Mouse (Mus musculus): ENCODE results near the gene Rpl21. TPM values are rescaled to one million over a fixed set of nuclear protein-coding genes. Genes with fewer than 3 reads are reported as not detected.
A peak's percentile ranks its signal among the peaks of the same experiment; 100 is the strongest.
"Not testable (repeated sequence)": the region's sequence is repeated elsewhere in the genome, so short reads cannot be mapped to it uniquely, and the experiment has no call there.

Gene Rpl21
- polyA plus RNA-seq, 1 experiment from 2014 or later = 464 TPM

- no peaks in the 10 kb centered on the region for H3K36me3 ChIP-seq
- no peak overlapping the region for H3K27ac ChIP-seq
- H3K4me3 ChIP-seq = no peak overlapping the region
- H3K4me1 ChIP-seq (replicated peaks) = peaks cover 6% of the 10 kb centered on the region; the same call in 1 of the 2 replicates
- 81% methylated on average over 8 of the region's 8 CpGs for WGBS
- peaks cover 5% of the 10 kb centered on the region; the same call in 1 of the 2 replicates for H3K9me3 ChIP-seq
- DNase-seq (ENCODE audit: low spot score) = no peak
- no peaks in the 10 kb centered on the region for H3K27me3 ChIP-seq (ENCODE audit: insufficient read depth, poor library complexity, severe bottlenecking)
Observed at GRCm38 (mm10) chr5:146859246-146859645, 26.6 kb downstream of the Rpl21 start.

GRCm38 (mm10) chr5:146860222-146860998 lies 27.7 kb downstream of the Rpl21 start:
- no peak overlapping the region for H3K4me3 ChIP-seq
- H3K4me1 ChIP-seq (replicated peaks) = peaks cover 6% of the 10 kb centered on the region; the same call in 1 of the 2 replicates
- no peaks in the 10 kb centered on the region for H3K36me3 ChIP-seq
- no peaks in the 10 kb centered on the region for H3K27me3 ChIP-seq (ENCODE audit: insufficient read depth, poor library complexity, severe bottlenecking)
- 84% methylated on average over 18 of the region's 18 CpGs for WGBS
- peaks cover 5% of the 10 kb centered on the region; the same call in 1 of the 2 replicates for H3K9me3 ChIP-seq
- DNase-seq (ENCODE audit: low spot score) = no peak
- no peak overlapping the region for H3K27ac ChIP-seq

DNA sequence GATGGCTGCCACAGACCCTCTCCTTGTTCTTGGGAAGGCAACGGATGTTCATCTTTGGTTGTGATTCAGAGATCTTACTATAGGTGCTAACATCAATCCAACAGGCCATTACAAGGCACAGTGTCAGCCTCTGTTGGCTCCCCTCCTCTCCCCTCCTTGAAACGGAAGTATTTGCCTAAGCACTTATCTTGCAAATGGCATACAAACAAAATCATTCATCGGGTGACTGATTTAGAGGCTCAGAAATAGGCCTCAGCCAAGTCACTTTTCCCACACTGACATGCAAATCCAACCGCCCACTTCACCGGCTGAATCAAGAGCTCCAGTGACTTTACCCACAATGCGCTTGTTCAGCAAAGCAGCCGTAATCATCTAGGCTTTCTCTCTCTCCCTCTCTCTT lies 28.9 kb downstream of the Rpl21 start:
- WGBS = 50% methylated on average over 7 of the region's 7 CpGs

GRCm38 (mm10) chr5:146865511-146865910 lies 32.8 kb downstream of the Rpl21 start:
- no peak overlapping the region for H3K27ac ChIP-seq
- no peak overlapping the region for H3K4me3 ChIP-seq
- H3K9me3 ChIP-seq = 0 out of 2 replicates have a peak, but pooled peaks cover 2% of the 10 kb centered on the region
- peaks cover 19% of the 10 kb centered on the region for H3K4me1 ChIP-seq (replicated peaks)
- no peaks in the 10 kb centered on the region for H3K27me3 ChIP-seq (ENCODE audit: insufficient read depth, poor library complexity, severe bottlenecking)
- 73% methylated on average over 4 of the region's 4 CpGs for WGBS
- DNase-seq (ENCODE audit: low spot score) = no peak
- H3K36me3 ChIP-seq = no peaks in the 10 kb centered on the region

More for the DNA sequence above, 28.9 kb downstream of the Rpl21 start:
- Histone ChIP-seq H3K27ac (no peak overlapping the region), H3K9me3 (no peaks in the 10 kb centered on the region), H3K36me3 (no peaks in the 10 kb centered on the region), H3K4me3 (no peak overlapping the region), H3K4me1 (replicated peaks) (peaks cover 6% of the 10 kb centered on the region; the same call in 1 of the 2 replicates), H3K27me3 (ENCODE audit: insufficient read depth, poor library complexity, severe bottlenecking) (no peaks in the 10 kb centered on the region)
- no peak for DNase-seq (ENCODE audit: low spot score)

GRCm38 (mm10) chr5:146866277-146866676 lies 33.6 kb downstream of the Rpl21 start:
- DNase-seq (ENCODE audit: low spot score) = no peak
- no peak overlapping the region for H3K27ac ChIP-seq
- no peaks in the 10 kb centered on the region for H3K27me3 ChIP-seq (ENCODE audit: insufficient read depth, poor library complexity, severe bottlenecking)
- H3K4me3 ChIP-seq = no peak overlapping the region
- 96% methylated on average over 2 of the region's 2 CpGs for WGBS
- no peaks in the 10 kb centered on the region for H3K36me3 ChIP-seq
- peaks cover 19% of the 10 kb centered on the region for H3K4me1 ChIP-seq (replicated peaks)
- H3K9me3 ChIP-seq = 0 out of 2 replicates have a peak, but pooled peaks cover 3% of the 10 kb centered on the region

DNA sequence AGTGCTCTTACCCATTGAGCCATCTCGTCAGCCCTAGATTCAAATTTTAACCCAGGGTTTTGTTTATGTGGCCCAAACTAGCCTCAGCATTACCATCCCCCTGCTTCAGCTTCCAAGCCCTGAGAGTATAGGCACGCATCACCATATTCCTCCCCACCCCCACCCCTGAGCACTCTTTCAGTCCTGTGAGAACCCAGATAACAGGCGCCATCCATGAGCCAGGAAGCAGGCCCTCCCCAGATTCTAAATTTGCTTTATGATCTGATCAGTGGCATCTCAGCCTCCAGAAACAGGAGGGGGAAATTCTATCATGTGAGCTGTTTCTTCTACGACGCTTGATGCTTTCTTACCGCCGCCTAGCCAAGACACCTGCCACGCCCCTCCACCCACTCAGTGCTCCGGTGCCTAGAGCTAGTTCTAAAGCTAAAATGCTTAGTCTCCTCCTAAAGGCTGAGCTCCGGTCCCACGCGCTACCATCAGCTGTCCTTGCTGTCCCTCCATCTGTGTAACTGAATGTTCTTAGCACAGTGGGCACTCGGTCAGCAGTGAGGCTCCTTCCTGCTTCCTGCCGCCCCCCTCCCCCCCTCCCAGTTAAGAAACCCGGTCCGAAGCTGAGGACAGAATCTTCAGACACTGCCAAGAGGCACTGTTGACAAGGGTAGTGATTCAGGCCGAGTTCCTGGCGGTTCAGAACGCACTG lies 34.7 kb downstream of the Rpl21 start:
- WGBS = 9% methylated on average over 19 of the region's 19 CpGs
- peak overlapping the region; percentile 75 for H3K27ac ChIP-seq
- DNase-seq (ENCODE audit: low spot score) = peak; percentile 35
- H3K9me3 ChIP-seq = 0 out of 2 replicates have a peak, but pooled peaks cover 3% of the 10 kb centered on the region
- peaks cover 12% of the 10 kb centered on the region for H3K4me1 ChIP-seq (replicated peaks)
- H3K27me3 ChIP-seq (ENCODE audit: insufficient read depth, poor library complexity, severe bottlenecking) = no peaks in the 10 kb centered on the region
- H3K4me3 ChIP-seq = peak overlapping the region; percentile 42
- no peaks in the 10 kb centered on the region for H3K36me3 ChIP-seq

- 0 out of 2 replicates have a peak, but pooled peaks cover 3% of the 10 kb centered on the region for H3K9me3 ChIP-seq
- 4% methylated on average over 4 of the region's 4 CpGs for WGBS
- peak overlapping the region; percentile 75; the same call in 1 of the 2 replicates for H3K27ac ChIP-seq
- H3K4me1 ChIP-seq (replicated peaks) = peaks cover 12% of the 10 kb centered on the region
- H3K27me3 ChIP-seq (ENCODE audit: insufficient read depth, poor library complexity, severe bottlenecking) = no peaks in the 10 kb centered on the region
- H3K4me3 ChIP-seq = peak overlapping the region; percentile 42
- DNase-seq (ENCODE audit: low spot score) = no peak
- no peaks in the 10 kb centered on the region for H3K36me3 ChIP-seq
Observed at GRCm38 (mm10) chr5:146867946-146868314, 35.2 kb downstream of the Rpl21 start.

- Histone ChIP-seq H3K27me3 (ENCODE audit: insufficient read depth, poor library complexity, severe bottlenecking) (no peaks in the 10 kb centered on the region), H3K27ac (no peak overlapping the region), H3K4me1 (replicated peaks) (peaks cover under 1% of the 10 kb centered on the region; the same call in 1 of the 2 replicates), H3K36me3 (no peaks in the 10 kb centered on the region), H3K9me3 (0 out of 2 replicates have a peak, but pooled peaks cover 8% of the 10 kb centered on the region), H3K4me3 (no peak overlapping the region)
- WGBS = 88% methylated on average over 5 of the region's 5 CpGs
- no peak for DNase-seq (ENCODE audit: low spot score)
Observed at GRCm38 (mm10) chr5:146872981-146873631, 40.4 kb downstream of the Rpl21 start.

DNA sequence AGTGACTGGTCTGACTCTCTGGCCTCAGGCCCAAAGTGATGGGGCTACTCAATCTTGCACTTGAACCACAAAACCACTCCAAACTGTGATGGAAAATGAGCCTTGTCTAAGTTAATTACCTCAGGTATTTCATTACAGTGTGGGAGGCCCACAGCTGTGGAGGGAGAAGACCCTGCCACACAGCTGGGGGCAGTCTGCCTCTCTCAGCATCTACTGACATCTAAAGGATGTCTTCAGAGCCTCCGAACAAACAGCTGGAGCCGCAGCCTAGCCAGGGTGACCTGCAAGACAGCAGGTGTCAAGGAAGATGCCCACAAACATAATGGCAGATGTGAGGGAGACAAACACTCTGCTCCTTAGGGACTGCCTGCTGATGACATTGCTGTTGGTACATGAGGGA lies 43.3 kb downstream of the Rpl21 start:
- H3K36me3 ChIP-seq = no peaks in the 10 kb centered on the region
- DNase-seq (ENCODE audit: low spot score) = no peak
- 0 out of 2 replicates have a peak, but pooled peaks cover 5% of the 10 kb centered on the region for H3K9me3 ChIP-seq
- H3K27me3 ChIP-seq (ENCODE audit: insufficient read depth, poor library complexity, severe bottlenecking) = no peaks in the 10 kb centered on the region
- no peak overlapping the region for H3K27ac ChIP-seq
- no peak overlapping the region for H3K4me3 ChIP-seq
- no peaks in the 10 kb centered on the region for H3K4me1 ChIP-seq (replicated peaks)
- WGBS = 78% methylated on average over 2 of the region's 2 CpGs

GRCm38 (mm10) chr5:146877882-146878281 lies 45.2 kb downstream of the Rpl21 start:
- DNase-seq (ENCODE audit: low spot score); H3K27me3 ChIP-seq (ENCODE audit: insufficient read depth, poor library complexity, severe bottlenecking); H3K4me1 ChIP-seq (replicated peaks); H3K36me3 ChIP-seq; H3K4me3 ChIP-seq; H3K9me3 ChIP-seq; H3K27ac ChIP-seq: not testable (repeated sequence)
- 78% methylated on average over 5 of the region's 6 CpGs for WGBS

DNA sequence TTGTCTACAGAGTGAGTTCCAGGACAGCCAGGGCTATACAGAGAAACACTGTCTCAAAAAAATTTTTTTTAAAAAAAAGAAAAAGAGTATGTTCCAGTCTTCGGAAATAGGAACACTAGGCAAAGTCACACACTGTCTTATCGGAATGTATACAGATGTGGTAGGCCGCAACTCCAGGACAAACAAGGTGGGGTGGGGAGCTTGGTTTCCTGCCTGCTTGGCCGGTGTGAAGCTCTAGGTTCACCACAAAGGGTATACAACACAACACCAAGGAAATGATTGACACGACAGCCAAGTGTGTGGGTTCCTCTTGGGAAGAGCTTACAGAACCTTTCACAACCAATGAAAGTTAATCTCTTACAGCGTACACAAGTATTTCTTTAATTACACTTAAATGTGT lies 49.6 kb downstream of the Rpl21 start:
- whole genome bisulfite sequencing = 90% methylated on average over 6 of the region's 6 CpGs
- H3K27me3 ChIP-seq (ENCODE audit: insufficient read depth, poor library complexity, severe bottlenecking) = no peaks in the 10 kb centered on the region

GRCm38 (mm10) chr5:146883053-146883452 lies 50.4 kb downstream of the Rpl21 start:
- Histone ChIP-seq H3K4me1 (replicated peaks) (no peaks in the 10 kb centered on the region), H3K27ac (no peak overlapping the region), H3K27me3 (ENCODE audit: insufficient read depth, poor library complexity, severe bottlenecking) (no peaks in the 10 kb centered on the region), H3K36me3 (no peaks in the 10 kb centered on the region), H3K9me3 (no peaks in the 10 kb centered on the region), H3K4me3 (no peak overlapping the region)
- no peak for DNase-seq (ENCODE audit: low spot score)
- WGBS = 72% methylated on average over 7 of the region's 7 CpGs

More for the DNA sequence above, 49.6 kb downstream of the Rpl21 start:
- no peak for DNase-seq (ENCODE audit: low spot score)
- no peaks in the 10 kb centered on the region for H3K9me3 ChIP-seq
- no peak overlapping the region for H3K27ac ChIP-seq
- H3K4me1 ChIP-seq (replicated peaks) = no peaks in the 10 kb centered on the region
- H3K4me3 ChIP-seq = no peak overlapping the region
- H3K36me3 ChIP-seq = no peaks in the 10 kb centered on the region

Measured in hindbrain, embryonic 10.5 days (tissue).